Mouse (Mus musculus) intestine, postnatal 0 days (tissue): ENCODE data around the gene Itga5. TPM values are rescaled to one million over a fixed set of nuclear protein-coding genes. Genes with fewer than 3 reads are reported as not detected.

Source experiments
- ATAC-seq: fragments of 200-750 bp; cut with Nextera tagmentation; 2 replicates; pipeline ENCODE4 v1.8.0; 2017; ENCODE audit warnings: mild to moderate bottlenecking, moderate TSS enrichment, moderate library complexity
- H3K27ac ChIP-seq: fragments of 300-500 bp; sonication (generic); 2 replicates; pipeline ENCODE4 v1.5.1; 2014; ENCODE audit warnings: mild to moderate bottlenecking, low read depth, low read length, moderate library complexity
- H3K27me3 ChIP-seq: fragments of 300-500 bp; sonication (generic); replicated peaks from 2 replicates; pipeline ENCODE4 v1.6.1; 2014; ENCODE audit warnings: low read length, mixed read lengths; ENCODE audit not compliant: control insufficient read depth, insufficient read depth
- H3K36me3 ChIP-seq: fragments of 300-500 bp; sonication (generic); 2 replicates; pipeline ENCODE4 v1.6.1; 2014; ENCODE audit warnings: mild to moderate bottlenecking, moderate library complexity; ENCODE audit not compliant: control insufficient read depth, insufficient read depth
- H3K4me1 ChIP-seq: fragments of 300-500 bp; sonication (generic); replicated peaks from 2 replicates; pipeline ENCODE4 v1.6.1; 2014; ENCODE audit warnings: antibody characterized with exemption, low read length, mixed read lengths; ENCODE audit not compliant: control insufficient read depth, insufficient read depth
- H3K4me2 ChIP-seq: fragments of 300-500 bp; sonication (generic); replicated peaks from 2 replicates; pipeline ENCODE4 v1.6.1; 2014; ENCODE audit warnings: low read depth, mild to moderate bottlenecking, moderate library complexity
- H3K4me3 ChIP-seq: fragments of 300-500 bp; sonication (generic); 2 replicates; pipeline ENCODE4 v1.5.1; 2014; ENCODE audit warnings: low read depth, low read length
- H3K9ac ChIP-seq: fragments of 300-500 bp; sonication (generic); 2 replicates; pipeline ENCODE4 v1.6.1; 2014; ENCODE audit warnings: mild to moderate bottlenecking, low read depth, low read length
- H3K9me3 ChIP-seq: fragments of 300-500 bp; sonication (generic); 2 replicates; pipeline ENCODE4 v1.6.1; 2016; ENCODE audit warnings: mixed run types; ENCODE audit not compliant: control insufficient read depth
- CTCF ChIP-seq: sonication (generic); IDR thresholded peaks from 2 replicates; pipeline ENCODE4 v1.5.1; 2016; ENCODE audit warnings: low read depth, mild to moderate bottlenecking, control low read depth, antibody characterized with exemption, moderate library complexity
- WGBS: fragments of 180-500 bp; shearing (Covaris S2); extraction: QIAGEN DNeasy Blood & Tissue Kit; methylation state at CpG from one replicate; pipeline ENCODE4 v1.1.7; 2014; 5-methylcytosine and 5-hydroxymethylcytosine counted together
- polyA plus RNA-seq: library from polyadenylated mRNA; unstranded; fragments of >200 nt; fragmentation: Nextera tagmentation; extraction: Ambion mirVana; gene quantifications from 2 replicates; pipeline ENCODE4 v1.2.1, GENCODE M21; 2015

Itga5 gene
- polyA plus RNA-seq, 1 experiment from 2014 or later: 25.0 TPM

- Histone ChIP-seq H3K9ac (no peak overlapping the region), H3K4me3 (no peak overlapping the region), H3K36me3 (no peaks in the 10 kb centered on the region), H3K27me3 (peaks cover 4% of the 10 kb centered on the region), H3K9me3 (no peaks in the 10 kb centered on the region), H3K27ac (no peak overlapping the region), H3K4me1 (no peaks in the 10 kb centered on the region), H3K4me2 (no peak overlapping the region)
- 79% methylated on average over 5 of the region's 5 CpGs for WGBS
- TF ChIP-seq CTCF: no peak
- no peak for ATAC-seq
Measured at GRCm38 (mm10) chr15:103333738-103334137, 32.8 kb downstream of the Itga5 start.

- no peak overlapping the region for H3K4me3 ChIP-seq
- 74% methylated on average over 5 of the region's 5 CpGs for WGBS
- no peak overlapping the region for H3K4me2 ChIP-seq
- H3K36me3 ChIP-seq: no peaks in the 10 kb centered on the region
- no peak for ATAC-seq
- no peaks in the 10 kb centered on the region; the same call in 1 of the 2 replicates for H3K27me3 ChIP-seq
- no peak overlapping the region for H3K27ac ChIP-seq
- no peaks in the 10 kb centered on the region for H3K9me3 ChIP-seq
- no peaks in the 10 kb centered on the region for H3K4me1 ChIP-seq
- no peak for TF ChIP-seq CTCF
- H3K9ac ChIP-seq: no peak overlapping the region
Measured at GRCm38 (mm10) chr15:103333081-103333615, 33.4 kb downstream of the Itga5 start.

GRCm38 (mm10) chr15:103323455-103324247, 42.9 kb downstream of the Itga5 start:
- no peaks in the 10 kb centered on the region for H3K4me1 ChIP-seq
- WGBS: under 1% methylated on average over 30 of the region's 40 CpGs
- H3K4me2 ChIP-seq: peak overlapping the region; percentile 95
- peak; percentile 97 for TF ChIP-seq CTCF
- H3K9me3 ChIP-seq: no peaks in the 10 kb centered on the region
- peak overlapping the region; percentile 64 for H3K4me3 ChIP-seq
- H3K27me3 ChIP-seq: 0 out of 2 replicates have a peak, but pooled peaks cover 7% of the 10 kb centered on the region
- no peak overlapping the region for H3K27ac ChIP-seq
- no peaks in the 10 kb centered on the region for H3K36me3 ChIP-seq
- H3K9ac ChIP-seq: peak overlapping the region; percentile 64
- peak; percentile 93 for ATAC-seq

- Histone ChIP-seq H3K9ac (peak overlapping the region; percentile 64), H3K36me3 (no peaks in the 10 kb centered on the region), H3K27me3 (0 out of 2 replicates have a peak, but pooled peaks cover 7% of the 10 kb centered on the region), H3K4me2 (peak overlapping the region; percentile 95), H3K4me3 (peak overlapping the region; percentile 64), H3K4me1 (no peaks in the 10 kb centered on the region), H3K27ac (no peak overlapping the region), H3K9me3 (no peaks in the 10 kb centered on the region)
- ATAC-seq: peak; percentile 17; the same call in 1 of the 2 replicates
- TF ChIP-seq CTCF: no peak
- under 1% methylated on average over 19 of the region's 26 CpGs for WGBS
Measured at GRCm38 (mm10) chr15:103323070-103323454, 43.5 kb downstream of the Itga5 start.

GRCm38 (mm10) chr15:103322396-103322795, 44.2 kb downstream of the Itga5 start:
- no peak overlapping the region for H3K4me3 ChIP-seq
- WGBS: 72% methylated on average over 4 of the region's 4 CpGs
- no peak for TF ChIP-seq CTCF
- no peak for ATAC-seq
- H3K4me1 ChIP-seq: no peaks in the 10 kb centered on the region
- H3K27ac ChIP-seq: no peak overlapping the region
- H3K27me3 ChIP-seq: 0 out of 2 replicates have a peak, but pooled peaks cover 3% of the 10 kb centered on the region
- H3K9ac ChIP-seq: no peak overlapping the region
- H3K9me3 ChIP-seq: no peaks in the 10 kb centered on the region
- H3K4me2 ChIP-seq: peak overlapping the region; percentile 95
- no peaks in the 10 kb centered on the region for H3K36me3 ChIP-seq

- H3K27me3 ChIP-seq: 0 out of 2 replicates have a peak, but pooled peaks cover 3% of the 10 kb centered on the region
- peak; percentile 69 for TF ChIP-seq CTCF
- H3K9me3 ChIP-seq: no peaks in the 10 kb centered on the region
- H3K4me2 ChIP-seq: no peak overlapping the region
- H3K36me3 ChIP-seq: no peaks in the 10 kb centered on the region
- ATAC-seq: no peak
- 74% methylated on average over 1 of the region's 1 CpGs for WGBS
- no peak overlapping the region for H3K4me3 ChIP-seq
- H3K4me1 ChIP-seq: no peaks in the 10 kb centered on the region
- no peak overlapping the region for H3K27ac ChIP-seq
- no peak overlapping the region for H3K9ac ChIP-seq
Measured at GRCm38 (mm10) chr15:103321076-103321475, 45.5 kb downstream of the Itga5 start.
